Mouse (Mus musculus) cerebellum, postnatal 25 days (tissue): Measurements from ENCODE around the gene Bicdl1.
A peak's percentile ranks its signal among the peaks of the same experiment; 100 is the strongest.
"Not testable (repeated sequence)": the region's sequence is repeated elsewhere in the genome, so short reads cannot be mapped to it uniquely, and the experiment has no call there.

Source experiments
- DNase-seq, 2 experiments: peaks; one replicate each; pipeline ENCODE4 v3.0.0; 2021; ENCODE audit warnings: mixed read lengths in 2 of 2

The Bicdl1 gene

DNA sequence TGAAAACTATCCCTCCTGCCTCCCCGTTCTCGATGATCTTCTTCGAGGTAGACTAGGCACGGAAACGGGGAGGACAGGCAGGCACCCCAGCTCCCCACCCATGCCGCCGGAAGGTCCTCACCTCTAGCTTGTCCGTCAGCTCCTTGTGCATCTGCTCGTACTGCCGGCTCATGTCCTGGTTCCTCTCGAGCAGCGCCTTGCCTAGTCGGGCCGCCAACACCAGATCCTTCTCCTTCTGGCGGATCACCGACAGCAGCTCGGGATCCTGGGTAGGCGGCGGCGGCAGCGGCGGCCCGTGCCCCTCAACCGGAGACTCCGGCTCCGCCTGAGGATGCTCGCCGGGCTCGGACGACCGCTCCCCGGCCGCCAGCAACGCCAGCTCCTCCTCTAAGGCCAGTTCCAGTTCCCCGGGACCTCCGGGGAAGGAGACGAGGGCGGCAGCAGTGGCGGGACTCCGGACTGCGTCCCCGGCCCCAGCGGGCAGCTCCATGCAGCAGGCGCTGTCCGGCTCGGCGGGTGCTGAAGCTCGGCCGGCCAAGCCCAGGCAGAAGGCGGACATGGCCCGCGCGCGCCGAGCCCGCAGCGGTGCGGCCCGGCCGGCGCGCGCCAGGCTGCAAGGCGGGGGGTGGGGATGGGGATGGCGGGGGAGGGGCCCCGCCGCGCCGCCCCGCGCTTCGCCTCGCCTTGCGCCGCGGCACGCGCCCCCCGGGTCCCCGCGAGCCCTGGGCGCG is at the start of gene Bicdl1:
Bicdl1 (minus strand) TSS at position 621 of the 731 bp plus-strand sequence.
- DNase-seq, result peak; percentile 74 to 78

DNA sequence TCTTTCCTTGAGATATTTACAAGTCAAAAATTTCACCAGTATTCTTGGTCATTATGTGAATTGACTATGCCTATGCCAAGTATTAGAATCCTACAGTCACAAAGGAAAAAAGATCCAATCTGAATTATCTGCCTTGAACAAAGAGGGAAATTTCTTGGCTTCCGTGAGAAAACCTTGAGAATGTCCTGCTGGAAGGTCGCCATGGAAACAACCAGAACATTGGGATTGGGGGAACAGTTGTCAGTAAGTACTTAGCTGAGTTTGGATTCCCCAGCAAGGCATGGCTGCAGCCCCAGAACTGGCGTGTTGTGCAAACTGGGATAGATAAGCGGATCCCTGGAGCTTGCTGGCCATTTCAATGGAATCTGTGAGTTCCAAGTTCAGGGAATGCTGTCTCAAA is 45.5 kb upstream of the Bicdl1 start:
- DNase-seq, result no peak

DNA sequence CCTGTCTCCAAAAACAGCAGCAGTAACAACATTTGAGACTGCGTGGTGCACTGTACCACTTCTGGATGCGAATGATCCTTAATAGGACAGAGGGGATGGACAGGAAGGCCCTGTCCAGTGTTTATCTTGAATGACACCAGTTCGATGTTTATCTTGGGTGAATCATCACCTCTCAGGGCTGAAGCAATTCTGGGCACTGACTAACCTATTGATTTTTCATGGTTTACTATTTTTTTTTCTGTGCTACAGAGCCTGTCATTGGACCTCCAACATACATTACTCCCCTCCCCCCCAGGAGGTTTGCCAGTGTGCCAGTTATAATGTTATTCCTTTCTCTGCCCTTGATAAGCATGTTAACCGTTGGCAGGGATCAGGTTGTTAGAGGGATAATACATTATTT is 43.9 kb upstream of the Bicdl1 start:
- no peak for DNase-seq

DNA sequence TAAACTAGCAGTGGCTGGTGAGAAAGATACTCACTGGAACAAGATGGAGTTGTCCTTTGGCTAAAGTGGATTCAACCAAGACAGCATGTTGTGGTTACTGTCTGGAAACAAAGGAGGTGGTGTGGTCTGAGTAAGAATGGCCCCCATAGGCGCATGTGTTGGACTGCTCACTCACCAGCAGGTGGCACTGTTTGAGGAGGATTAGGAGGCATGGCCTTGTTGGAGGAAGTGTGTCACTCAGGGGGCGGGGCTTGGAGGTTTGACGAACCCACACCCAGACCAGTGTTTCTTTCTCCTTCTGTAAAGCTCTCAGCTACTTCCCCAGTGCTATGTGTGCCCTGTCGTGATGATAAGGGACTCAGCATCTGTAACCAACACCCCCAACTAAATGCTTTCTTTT is 38.6 kb upstream of the Bicdl1 start:
- no peak for DNase-seq

DNA sequence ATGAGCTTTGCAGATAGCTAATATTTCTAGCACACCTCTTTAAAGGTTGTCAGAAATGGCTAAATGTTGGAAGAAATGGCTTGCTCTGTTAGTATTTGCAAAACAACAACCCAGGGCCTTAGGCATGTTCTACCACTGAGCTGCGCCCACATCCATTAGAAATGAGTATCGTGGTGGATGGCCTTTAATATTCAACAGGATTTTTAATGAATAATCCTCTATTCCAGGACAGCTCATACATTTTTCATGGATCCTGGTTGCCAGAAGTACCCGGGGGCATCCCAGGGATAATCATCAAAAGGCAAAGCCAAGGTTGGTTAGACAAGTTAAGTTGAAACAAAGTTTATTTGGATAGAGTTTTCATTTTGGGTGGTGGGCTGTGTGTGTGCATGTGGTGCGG is 37.7 kb upstream of the Bicdl1 start:
- no peak for DNase-seq

DNA sequence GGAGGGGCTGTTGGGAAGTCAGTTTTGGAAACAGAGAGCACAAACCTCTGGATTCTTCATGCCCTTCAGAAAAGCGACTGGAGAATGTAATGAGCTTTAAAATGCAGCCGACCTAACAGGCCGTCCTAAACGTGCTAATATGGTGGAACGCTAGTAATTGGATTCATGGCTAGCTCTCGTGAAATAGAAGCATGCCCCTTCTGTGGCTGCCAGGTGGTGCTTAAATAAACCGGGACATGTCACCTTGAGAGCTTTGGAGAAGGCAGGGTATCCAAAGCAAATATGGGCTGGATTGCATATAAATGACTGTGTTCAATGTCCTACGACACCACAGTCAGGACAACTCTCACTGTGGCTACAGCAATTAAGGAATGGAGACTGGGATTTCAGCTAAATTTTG is 35.4 kb upstream of the Bicdl1 start:
- no peak for DNase-seq

DNA sequence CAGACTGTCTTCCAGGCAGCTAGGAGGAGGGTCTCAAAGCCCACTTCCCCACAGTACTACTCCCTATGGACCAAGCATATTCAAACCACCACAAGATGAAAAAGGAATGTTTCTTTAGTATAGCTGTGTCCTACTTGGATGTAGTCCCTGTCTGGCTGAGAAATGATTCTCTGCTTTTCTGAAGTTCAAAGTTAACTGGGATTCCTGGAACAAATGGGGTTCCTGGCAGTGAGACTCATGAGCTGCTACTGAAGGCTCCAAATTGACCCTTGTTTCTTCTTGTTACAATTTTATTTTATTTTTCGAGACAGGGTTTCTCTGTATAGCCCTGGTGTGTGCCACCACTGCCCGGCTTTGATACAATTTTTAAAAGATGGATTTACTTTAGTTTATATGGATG is 32.6 kb upstream of the Bicdl1 start:
- DNase-seq, result no peak

DNA sequence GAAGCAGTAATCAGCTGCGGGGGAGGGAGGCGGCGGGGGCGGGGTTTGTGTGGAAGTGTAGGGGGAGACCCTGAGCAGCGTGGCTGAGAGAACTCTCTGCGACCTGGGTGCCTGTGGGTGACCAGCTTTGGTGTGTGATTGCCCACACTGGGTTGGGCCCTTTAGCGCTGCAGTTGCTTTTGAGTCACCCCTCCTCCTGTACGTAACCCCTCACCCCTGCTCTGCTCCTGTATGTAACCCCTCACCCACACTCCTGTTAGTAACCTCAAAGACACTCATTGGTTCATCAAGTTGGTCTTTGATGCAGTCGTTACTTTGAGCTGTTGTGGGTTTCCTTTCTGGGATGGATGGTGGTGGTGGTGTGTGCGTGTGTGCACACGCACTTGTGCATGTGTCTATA is 29.5 kb upstream of the Bicdl1 start:
- no peak for DNase-seq

DNA sequence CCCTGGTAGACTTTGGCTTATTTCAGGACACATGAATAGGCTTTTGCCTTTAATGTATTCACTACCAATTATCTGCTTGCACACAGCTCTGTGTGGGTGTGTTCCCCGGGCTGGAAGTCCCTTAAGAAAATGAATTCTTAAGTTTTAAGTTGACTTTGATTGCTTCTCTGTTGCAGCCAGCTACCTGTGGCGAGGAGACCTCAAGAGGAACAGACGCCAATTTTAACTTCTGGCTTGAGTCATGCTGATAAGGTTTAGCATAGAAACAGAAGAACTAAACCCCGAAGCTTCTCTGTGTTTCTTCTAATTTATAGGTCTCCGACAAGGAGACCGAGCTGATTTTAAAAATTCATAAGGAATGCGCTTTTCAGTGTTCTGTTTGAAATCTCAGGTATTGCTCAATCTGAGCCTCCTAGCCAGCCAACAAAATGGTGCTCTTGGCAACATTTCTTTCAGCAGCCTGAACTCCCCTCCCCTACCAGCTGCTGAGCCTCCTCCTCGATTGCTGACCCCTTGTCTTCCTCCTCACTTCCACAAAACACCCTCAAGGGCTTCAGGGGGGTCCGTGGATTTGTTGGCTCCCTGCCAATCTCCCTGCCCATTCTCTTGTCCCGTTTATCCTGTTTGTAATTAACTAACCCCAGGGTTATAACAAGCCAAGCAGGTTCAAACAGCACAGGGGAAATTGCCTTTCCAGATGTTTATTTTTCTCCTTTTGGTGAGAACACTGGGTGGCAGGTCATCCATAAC is 27.2 kb upstream of the Bicdl1 start:
- DNase-seq, result no peak

DNA sequence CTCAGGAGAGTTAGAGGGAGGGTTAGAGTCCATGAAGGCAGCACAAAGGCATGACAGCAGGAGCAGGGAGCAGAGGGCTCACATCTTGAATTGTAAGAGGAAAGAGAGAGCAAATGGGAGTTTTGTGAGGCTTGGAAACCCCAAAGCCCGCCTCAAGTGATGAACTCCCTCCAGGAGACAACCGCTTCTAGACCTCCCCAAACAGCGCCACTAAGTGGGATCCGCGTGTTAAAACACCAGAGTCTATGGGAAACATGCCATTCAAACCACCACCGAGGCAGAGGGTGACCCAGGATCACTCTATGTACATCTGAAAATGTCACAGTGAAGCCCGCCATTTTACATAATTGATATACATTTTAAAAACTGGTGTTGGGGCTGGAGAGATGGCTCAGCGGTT is 26.1 kb upstream of the Bicdl1 start:
- no peak for DNase-seq

DNA sequence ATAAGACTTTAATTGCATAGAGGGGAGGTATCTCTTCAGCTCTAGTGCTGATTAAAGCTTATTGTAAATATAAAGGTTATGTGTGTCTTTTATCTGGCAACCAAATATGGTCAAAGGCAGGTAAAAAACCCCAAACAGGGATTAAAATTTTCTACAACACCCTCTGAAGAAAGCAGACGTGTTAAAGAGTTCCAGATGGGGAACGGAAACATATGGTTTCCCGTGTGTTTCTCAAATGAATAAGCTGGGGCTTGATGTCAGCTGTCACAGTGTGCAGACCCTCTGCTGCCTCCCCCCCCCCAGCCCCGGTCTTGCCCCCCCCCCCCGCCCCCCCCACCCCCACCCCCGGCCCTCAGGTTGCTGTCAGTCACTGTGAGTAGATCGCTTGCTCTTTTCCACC is 24.1 kb upstream of the Bicdl1 start:
- DNase-seq, result no peak

DNA sequence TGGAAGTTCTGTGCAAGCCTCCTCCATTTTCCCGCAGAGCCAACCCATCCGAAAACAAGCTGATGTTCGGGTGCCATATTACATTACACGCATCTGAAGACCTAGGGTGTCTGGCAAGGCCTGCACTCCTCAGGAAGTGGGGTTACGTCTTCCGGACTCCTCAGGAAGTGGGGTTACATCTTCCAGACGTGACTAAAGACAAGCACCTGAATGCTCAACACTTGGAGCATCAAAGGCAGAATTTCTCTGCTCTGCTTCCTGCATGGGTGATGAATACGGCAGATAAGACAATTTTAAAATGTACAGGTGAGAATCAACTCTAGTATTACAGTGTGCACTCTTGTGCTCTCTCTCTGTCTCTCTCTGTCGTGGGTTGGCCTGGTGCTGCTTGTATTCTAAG is 23.4 kb upstream of the Bicdl1 start:
- DNase-seq, result no peak

DNA sequence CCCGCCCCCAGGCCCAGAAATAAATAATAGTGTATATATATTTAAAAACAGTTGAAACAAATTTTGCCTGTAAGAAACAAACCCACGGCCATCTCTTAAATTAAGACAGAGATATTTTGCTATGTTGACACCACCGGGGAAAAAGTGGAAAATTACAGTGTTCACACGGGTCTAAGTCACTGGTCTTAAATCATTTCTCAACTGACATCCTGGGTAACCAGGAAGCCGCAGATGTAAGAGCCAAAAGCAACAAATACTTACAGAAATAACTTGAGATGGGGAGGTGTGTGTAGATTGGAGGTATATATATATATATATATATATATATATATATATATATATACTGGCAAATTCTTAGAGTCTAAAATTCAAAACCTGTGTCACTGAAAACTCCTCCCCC is 21.5 kb upstream of the Bicdl1 start:
- DNase-seq, result no peak

DNA sequence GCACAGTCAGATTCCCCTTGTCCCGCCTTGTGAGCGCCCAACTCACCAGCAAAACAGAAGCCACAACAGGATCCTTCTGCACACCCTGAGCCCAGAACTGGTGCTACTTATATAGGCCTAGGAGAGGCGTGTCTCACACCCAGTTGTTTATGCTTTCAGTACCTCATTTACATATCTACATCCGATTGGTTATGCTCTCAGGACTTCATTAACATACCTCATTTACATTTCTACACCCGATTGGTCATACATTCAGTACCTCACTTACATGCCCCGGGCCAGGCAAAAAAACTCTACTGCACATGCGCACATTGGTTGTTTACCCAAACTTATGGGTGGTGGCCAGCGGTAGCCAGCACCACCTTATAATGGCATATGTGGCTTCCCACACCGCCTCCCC is 20.5 kb upstream of the Bicdl1 start:
- DNase-seq, result not testable (repeated sequence)

DNA sequence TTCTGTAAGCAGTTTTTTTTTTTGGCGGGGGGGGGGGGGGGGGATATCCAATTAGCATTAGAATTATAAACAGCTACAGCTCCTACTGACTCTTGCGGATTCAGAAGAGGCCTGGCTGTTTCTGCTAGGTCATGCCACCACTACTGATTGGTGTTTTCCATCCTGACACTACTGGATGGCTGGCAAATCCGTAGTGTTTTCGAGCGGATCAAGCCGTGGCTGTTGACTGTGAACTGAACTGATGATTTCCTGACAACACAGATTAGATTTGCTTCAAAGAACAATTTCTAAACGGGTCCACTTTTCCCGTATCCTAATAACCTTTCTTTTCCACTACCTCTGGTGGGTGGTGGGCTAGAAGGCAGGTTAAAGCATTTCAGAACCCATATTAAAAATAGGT is 16.9 kb upstream of the Bicdl1 start:
- DNase-seq, result no peak

DNA sequence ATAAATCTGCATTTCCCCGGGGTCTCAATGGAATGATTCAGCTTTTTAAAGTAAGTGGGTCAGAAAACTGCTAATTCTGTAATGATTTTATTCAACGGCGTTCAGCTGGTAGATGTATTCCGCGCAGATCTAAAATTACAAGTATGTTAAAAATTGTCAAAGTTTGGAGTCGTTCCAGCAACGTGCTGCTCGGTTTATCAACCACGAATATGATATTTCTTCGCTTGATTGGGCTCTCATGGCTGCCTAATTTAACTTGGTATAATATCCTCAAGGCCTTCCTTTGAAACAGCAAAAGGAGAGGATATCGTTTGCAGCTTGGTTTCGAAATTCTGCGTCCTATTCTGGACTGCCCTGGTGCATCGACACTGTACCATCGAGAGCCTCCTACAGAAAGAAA is 13.9 kb upstream of the Bicdl1 start:
- no peak for DNase-seq

DNA sequence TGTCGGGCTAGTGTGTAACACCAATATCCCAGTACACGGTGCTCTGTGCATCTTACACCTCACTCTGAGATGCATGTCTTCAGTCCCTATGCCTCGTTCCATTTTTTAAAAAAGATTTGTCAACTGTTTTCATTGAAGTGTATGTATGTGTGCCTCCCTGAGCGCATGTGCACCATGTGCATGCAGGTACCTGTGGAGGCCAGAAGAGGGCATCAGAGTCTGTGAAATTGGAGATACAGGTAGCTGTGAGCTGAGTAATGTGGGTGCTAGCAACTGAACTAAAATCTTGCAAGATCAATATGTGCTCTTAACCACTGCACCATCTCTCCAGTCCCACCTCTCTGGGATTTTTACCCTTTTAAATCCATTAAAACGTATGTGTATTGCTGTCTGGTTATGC is 6.6 kb upstream of the Bicdl1 start:
- DNase-seq, result no peak

DNA sequence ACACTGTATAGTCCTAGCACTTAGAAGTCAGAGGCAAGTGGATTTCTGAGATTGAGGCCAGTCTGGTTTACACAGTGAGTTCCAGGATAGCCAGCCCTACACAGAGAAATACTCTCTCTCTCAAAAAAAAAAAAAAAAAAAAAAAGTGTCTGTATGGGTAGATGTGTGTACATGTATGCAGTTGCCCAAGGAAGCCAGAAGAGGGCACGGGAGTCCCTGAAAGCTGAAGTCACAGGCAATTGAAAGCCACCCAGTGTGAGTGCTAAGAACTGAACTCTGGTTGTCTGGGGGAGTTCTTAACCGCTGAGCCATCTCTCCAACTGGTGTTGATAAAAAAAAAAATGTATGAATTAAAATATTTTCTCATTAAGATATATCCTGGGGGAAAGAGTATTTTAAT is 3.1 kb upstream of the Bicdl1 start:
- DNase-seq, result no peak

DNA sequence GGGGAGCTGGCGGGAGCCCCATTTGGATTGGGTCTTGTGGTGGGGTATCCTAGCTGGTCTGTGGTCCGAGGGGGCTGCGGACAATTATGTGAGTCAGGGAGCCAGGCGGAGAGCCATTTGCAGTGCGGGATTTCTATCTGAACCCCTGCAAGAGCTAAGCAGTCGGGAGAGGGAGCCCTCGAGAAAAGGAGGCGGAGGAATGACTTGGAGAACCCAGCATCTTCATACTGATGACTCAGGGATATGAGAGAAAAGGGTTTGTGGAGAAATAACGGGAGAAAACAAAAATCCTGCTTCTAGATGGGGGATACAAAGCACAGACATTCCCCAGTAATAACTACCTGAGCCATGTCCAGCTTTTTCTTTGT is 1.4 kb upstream of the Bicdl1 start:
- DNase-seq, result no peak

DNA sequence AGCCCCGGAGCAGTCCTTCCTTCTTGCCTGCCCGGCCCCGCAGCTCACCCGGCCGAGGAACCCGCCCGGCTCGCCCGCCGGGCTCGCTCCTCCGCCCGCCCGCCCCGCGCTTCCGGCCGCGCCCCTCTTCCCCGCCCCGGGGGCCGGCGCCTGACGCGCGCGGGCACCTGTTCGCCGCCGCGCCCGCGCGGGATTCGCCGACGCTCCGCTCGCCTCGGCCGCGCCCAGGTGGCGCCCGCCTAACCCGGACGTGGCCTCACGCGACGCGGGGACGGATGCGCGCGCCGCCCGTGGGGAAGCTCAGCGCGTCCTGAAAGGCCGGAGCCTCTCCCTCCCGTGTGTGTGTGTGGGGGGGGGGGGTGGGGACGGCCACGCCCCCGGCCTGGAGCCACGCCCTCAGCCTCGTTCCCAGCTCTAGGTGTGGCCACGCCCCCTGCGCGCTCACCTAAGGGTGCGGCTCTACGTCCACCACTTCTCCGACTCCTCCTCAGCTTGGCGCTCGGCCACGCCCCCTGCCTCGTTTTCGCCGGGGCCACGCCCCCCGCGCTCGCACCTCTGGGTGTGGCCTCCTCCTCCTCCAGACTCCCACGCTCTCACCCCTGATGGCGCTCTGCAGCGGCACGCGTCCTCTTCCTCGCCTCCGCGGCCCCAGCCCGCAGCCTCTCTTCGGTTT is 891 bp upstream of the Bicdl1 start:
- DNase-seq, result peak; percentile 100

DNA sequence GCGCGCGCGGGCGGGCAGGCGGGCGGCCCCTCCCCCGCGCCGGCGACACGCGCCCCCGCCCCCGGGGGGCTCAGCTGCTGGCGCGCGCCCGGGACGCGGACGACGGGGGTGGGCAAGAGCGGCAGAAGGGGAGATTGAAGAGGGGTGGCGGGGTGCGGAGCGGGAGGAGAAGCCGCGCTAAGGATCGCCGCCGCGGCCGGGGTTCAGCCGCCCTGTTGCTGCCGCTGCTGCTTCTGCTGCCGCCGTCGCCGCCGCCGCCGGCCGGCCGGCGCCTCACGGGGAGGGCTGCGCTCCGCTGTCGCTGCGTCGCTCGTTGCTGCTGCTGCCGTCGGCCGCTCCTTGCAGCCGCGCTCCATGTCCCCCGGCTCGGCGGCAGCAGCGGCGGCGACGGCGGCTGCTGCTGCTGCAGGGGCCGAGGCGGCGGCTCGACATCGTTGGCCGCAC is 333 bp upstream of the Bicdl1 start:
- peak in 1 of 2 experiments; percentile 63 for DNase-seq

DNA sequence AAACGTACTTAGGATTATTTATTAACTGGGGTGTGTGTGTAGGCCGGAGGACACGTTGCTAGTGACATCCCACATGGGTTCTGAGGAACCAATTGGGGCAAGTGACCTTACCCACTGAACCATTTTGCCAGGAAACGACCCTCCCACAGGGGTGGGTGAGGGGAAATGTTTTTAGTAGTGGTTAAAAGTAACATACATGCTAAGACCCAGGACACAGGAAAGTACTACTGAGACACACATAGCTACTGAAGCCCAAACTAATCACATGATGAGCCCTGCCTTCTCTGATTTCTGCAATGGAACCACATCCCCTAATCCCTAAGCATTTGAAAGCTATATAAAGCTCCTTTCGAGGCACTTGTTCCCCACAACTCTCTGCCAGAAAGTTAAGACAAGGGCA is 1.1 kb downstream of the Bicdl1 start:
- DNase-seq, result no peak

DNA sequence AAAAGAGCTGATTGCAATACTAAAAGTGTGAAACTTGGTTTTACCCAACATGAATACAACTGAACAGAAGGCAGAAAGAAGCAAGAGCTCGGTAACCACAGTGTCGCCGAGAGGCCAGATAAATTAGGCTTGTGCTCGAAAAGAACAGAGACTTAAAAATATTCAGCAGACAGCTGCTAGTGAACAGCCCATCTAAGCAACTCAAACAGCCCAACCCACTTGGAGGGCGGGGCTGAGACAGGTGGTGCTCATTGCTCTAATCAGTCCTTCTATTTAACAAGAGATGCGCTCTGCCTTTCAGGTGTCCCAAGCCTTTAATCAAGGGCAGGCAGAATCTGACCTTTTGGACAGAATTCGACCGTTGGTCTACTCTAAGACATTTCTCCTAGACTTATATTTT is 4.8 kb downstream of the Bicdl1 start:
- no peak for DNase-seq

DNA sequence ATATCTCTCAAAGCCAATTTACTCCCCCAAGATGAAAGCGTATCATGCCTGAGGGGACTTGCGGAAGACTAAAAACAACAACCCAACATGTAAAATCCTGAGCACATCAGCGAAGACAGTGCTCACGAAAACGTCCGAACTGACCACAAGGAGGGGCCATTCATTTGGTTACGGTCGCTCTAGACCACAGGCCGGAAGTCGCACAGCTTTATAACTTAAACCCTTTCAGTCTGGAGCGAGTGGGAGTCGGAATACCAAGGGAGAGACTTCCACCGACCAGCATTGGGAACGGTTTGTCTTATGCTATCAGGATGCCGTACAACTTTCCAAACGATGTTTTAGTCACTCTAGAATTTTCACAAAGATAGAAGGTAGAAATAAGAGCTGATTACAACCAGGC is 5.4 kb downstream of the Bicdl1 start:
- no peak for DNase-seq
